Mouse (Mus musculus): Measurements from ENCODE around the gene Cish.

Gene Cish

DNA sequence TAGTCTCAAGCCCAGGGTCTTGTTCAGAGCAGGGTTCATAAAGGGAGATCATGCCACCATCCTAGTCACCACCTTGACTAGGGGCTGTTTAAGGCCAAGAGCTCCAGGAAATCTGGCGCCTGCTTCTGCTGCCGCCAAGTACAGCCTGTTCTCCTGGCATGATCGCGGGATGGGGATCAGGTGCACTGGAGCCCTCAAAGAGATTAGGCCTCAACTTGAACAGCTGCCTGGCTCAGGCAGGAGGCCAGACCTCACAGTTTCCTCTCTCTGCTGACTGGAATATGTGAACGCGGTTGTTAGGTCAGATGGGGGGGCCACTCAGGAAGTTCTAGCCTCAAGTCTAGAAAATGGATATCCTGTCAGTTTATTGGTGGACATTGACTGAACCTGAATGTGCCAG is 27.7 kb downstream of the Cish start:
- DNase-seq (ENCODE audit: low read depth) = peak; percentile 70

DNA sequence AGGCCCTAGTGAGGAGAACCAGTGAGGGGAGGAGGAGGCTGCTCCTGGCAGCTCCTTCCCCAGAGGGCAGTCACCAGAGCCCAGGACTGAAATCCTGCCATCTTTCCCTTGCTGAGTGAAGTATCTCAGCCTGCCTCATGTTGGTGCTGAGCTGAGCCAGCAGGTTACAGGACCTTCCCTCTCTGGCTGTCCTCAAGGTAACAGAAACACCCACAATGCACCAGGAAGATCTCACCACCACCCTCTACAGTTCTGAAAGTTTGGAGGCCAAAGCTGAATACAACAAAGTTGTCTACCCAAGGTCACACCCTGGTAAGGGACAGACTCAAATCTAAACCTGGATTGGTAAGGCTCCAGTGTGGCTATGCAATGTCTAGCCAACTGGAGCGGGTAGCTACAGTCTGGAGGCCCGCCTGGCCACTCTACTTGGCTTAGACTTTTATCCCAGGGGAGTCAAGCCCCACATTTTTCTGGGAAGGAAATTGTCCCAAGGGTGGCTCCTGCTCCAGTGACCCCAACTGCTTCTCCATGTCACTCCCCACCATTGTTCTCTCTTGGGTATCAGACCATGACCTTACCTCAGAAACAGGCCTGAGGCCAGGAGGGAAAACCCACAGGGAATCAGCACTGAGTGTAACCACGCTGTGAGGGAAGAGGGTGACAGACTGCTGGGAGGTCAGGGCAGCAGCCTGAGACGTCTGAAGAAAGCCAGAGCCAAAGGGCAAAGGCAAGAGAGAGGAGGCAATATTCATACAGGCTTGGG is 29.2 kb downstream of the Cish start:
- peak; percentile 52 for DNase-seq (ENCODE audit: low read depth)

DNA sequence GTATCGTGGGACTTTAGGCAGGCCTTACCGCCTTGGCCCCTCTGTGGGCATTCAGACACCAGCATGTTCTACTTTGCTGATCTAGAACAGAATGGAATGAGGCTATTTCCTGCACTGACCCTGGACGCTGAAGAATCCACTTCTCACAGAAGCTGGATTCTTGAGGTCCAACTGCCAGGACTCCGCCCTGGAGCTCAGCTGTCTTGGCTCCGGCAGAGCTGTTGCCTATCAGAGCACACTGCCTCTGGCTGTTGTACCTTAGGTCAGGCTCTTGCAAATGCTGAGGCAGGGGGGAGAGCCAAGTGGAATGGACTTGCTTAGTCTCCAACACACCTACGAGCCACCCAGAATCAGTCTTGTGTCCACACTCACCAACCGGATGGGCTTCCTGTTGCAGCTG is 30.1 kb downstream of the Cish start:
- DNase-seq (ENCODE audit: low read depth) = no peak

DNA sequence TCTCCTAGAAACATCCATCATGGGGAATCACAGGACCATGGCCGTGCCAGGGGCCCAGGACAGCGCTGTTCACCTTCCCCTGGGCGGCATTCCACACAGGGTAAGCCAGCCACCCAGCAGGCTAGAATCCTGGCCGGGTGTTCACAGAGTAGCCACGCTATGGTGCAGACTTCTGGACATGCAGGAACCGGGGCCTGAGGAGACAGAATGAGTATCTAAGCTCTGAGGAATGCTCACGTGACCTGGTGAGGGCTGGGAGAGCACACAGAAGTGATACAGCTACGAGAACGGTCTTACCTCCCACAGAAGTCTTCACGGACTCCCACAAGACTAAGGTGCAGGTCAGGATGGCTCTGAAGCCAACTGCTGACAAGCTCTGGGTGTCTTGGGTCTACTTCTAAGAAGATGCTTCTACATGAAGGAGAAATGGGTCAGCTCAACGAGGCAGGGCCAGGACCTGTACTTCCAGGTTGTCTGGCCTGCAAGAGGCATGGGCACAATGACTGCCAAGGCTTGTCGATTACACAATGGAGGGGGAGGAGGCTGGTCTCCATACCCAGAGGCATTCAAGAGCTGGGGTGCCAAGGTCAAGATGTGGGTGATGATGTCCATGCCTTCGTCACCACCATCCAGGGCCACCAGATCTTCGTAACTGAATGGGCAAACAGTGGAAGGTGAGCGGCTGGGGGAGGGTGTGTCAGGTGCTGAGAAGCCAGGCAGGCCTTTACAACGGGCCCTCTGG is 32.2 kb downstream of the Cish start:
- no peak for DNase-seq (ENCODE audit: low read depth)

DNA sequence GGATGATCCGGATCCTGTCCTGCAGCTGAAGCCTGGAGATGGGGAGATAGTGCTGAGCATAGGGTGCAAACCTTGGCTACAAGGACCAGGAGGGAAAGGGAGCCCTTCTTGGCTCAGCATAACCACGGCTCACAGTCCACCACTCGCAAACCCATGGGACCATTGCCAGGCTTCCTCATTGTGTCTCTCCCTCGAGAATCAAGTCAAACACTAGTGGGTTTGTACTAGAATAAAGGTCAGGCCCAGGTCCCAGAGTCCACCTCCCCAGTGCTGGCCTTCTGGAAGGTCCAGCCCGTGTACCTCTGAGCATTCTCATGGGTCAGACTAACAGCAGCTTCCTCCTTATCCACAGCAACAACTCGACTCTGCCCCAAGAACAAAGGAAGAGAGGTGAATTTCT is 35.0 kb downstream of the Cish start:
- DNase-seq (ENCODE audit: low read depth) = no peak

DNA sequence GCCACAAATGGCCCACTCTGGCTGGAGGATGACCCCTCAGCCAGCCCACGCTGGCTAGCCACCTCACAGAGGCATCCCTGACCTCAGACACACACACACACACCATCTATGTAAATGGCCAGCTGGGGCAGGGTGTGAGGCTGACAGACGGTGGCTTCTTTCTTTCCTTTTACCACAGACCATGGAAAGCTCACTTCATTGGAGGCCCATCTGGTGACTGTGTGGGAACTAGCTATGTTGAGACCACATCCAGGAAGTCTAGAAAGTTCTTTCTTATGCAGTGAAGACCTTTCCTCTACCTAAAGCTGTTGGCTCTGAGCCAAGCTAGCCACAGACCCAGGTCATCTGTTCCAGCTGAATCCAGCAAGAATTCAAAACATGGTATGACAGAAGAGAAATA is 37.9 kb downstream of the Cish start:
- peak; percentile 82 for DNase-seq (ENCODE audit: low read depth)

DNA sequence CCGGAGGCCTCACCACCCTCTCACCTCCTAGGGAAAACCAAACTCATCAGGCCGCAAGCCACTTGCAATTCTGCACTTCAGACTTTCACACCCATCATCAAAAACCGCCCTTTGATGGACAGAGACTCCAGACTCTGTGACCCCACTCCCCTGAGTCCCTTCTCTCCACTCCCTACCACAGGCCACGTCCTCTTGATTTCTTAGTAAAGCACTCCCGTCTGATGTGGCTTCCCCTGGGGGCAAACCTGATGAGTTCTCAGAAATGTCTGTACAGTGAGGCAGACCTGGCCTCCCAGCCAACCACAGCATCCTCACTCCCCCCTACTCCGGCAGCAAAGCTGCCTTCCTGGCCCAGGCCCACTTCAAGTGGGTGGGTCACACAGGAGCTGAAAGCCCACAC is 38.5 kb downstream of the Cish start:
- DNase-seq (ENCODE audit: low read depth) = peak; percentile 89

DNA sequence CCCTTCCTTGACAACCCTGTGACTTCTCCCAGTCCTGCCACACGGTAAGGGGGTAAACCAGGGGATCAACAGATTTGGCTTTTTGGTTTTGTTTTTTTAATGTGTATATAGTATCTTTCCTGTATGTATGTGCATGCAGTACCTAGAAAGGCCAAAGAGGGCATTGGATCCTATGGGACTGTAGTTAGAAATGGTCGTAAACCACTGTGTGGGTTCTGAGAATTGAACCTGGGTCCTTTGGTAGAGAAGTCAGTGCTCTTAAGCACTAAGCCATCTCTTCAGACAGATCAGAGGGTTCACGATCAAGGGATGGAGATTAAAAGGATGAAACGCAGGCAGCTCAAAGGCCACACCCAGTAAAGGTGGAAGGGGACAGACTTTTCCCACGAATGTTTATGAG is 39.2 kb downstream of the Cish start:
- DNase-seq (ENCODE audit: low read depth) = peak; percentile 82

DNA sequence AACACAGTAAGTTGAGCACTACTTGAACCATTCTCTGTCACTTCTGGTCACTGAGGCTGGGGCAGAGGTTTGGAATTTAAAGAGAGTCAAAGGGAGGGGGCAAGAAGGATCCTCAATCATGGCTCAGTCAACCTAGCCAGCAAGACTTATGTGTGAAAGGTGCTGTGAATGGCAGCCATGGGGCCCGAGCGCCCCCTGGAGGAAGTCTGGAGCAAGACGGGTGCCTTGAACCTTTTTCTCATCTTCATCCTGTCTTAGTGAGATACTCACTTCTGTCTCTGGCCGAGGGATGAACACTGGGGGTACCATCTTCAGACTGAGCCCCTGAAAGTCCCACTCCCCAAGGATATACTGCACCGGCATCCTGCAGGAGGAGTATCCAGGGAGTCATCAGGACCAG is 40.1 kb downstream of the Cish start:
- DNase-seq (ENCODE audit: low read depth) = peak; percentile 93

DNA sequence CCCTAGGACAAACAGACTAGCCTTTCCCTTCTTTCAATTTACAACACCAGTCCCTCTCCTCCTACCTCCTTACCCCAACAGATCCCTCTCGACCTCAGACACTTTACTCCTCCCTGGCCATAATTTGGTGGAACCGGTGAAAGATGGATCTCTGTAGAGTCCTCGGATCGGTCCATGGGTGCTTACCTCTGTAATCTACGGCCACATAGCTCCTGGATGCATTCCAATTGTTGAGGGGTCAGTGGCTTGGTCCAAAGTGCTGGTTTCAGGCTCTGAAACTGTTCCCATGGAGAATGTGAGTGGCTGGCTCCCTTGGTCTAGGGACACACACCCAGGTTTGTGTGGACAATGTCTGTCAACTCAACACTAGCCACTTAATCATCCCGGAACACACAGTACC is 40.6 kb downstream of the Cish start:
- DNase-seq (ENCODE audit: low read depth) = no peak

DNA sequence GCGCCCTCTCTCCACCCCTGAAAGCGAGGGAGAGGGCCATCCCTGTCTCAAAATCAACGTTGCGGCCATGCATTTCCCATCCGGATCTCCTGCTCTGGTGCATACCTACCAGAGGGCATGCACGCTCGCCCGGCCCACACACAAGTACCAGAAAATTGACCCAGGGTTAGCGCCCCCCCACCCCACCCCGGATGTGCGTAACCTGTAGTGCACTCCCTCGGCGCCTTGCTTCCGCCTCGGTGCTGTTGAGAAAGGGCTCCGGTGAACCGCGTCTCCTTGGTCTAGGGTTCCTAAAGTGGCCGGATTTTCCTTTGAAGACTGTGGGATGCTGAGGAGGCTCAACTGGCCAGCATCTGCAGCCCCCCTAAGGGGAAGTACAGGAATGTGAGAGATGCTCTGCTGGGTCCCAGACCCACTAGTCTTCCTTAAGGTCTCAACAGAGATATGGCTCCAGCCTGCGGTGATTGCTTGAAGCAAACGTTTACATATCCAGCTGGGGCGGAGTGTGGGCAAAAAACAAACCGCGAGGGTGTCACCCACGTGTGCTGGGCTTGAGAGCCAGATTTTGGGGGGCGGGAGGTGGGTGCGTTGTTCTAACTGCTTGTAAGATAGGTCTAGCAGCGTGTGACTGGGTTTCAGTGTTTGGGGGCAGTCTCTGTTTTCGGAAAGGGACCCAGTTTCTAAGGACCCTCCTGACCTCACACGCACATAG is 42.5 kb downstream of the Cish start, which contains the start of gene Hemk1:
Gene Hemk1, minus strand, starts transcription at position 179 of the 712 bp plus-strand sequence.
- DNase-seq (ENCODE audit: low read depth) = peak; percentile 93

DNA sequence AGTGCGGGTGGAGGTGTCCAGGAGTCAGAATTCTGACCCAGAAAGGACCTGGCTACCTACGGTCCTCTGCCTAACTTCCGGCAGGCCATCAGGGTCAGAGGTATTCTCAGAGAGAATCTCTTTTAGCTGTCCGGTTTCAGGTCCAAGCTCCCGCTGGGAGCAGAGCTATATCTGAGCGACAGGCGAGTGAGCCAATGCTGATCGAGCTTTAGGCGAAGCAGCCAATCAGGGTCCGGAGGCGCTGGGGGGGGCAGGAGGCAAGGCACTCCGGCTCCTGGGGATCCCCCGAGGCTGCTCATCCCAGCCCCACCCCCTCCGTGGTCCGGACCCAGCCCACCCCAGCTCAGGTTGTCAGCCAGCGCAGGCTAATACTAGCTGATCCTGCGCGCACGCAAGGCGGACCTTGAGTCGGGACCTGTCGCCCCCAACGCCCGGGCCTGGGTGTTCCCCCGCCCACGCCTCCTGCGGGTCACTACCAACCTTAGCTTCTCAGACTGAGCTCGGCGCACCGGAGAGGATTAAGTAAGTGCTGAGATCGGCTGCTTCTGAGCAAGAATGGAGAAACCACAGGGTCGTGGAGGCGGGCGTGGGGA is 44.5 kb downstream of the Cish start, which contains the start of gene 6430571L13Rik:
Gene 6430571L13Rik, plus strand, starts transcription at position 336 of the 593 bp plus-strand sequence.
- peak; percentile 95 for DNase-seq (ENCODE audit: low read depth)

DNA sequence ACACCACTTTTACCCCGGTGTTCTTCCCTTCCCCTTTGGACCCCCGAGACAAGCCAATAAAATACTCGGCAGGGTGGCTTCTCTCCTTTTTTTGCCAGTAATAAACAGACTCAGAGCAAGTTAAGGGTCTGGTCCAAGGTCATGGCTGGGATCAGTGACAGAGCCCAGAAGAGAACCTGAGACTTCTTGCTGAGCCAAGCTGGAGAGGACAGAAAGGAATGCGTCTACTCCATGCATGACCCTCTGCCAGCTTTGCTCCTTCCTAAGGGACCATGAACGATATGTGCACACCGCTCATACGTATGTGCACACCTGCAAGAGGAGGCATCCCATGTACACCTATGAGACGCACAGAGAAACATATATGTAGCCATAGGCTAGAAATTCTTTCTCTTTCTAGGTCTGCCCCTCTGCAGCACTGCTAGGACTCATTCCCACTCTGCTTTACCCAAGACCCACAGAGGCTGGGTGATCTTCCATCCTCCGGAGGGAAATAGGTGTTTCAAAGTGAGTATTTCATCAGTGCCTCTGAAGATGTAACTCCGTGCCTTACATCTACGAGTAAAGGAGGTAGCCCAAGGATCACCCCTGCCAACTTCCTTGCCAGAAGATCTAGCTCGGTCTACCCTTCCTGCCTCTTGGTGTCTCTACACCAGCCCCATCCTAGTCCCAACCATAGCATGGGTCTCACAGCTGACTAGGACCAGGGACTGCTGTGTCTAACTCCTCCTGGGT is 45.3 kb downstream of the Cish start:
- DNase-seq (ENCODE audit: low read depth) = peak; percentile 42

DNA sequence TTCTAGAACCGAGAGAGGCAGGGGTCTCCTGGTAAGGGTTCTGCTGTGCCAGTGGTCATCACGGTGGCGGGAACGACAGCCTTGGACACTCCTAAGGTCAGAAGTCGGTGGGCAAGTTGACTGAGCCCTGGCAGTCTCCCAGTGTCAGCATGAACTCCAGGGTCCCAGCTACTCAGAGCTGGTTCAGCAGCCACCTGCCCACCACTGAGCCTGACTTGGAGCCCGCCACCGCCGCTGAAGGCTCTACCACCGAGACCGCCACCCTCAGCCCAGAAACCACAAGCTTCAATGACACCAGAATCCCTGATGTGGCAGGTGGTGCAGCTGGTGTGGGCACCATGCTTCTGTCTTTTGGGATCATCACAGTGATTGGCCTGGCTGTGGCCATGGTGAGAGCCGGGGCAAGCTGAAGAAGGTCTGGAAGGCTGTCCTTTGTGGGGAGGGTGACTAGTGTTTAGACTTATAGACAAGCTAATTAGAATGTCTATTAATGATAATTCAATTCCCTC is 46.4 kb downstream of the Cish start:
- DNase-seq (ENCODE audit: low read depth) = no peak

DNA sequence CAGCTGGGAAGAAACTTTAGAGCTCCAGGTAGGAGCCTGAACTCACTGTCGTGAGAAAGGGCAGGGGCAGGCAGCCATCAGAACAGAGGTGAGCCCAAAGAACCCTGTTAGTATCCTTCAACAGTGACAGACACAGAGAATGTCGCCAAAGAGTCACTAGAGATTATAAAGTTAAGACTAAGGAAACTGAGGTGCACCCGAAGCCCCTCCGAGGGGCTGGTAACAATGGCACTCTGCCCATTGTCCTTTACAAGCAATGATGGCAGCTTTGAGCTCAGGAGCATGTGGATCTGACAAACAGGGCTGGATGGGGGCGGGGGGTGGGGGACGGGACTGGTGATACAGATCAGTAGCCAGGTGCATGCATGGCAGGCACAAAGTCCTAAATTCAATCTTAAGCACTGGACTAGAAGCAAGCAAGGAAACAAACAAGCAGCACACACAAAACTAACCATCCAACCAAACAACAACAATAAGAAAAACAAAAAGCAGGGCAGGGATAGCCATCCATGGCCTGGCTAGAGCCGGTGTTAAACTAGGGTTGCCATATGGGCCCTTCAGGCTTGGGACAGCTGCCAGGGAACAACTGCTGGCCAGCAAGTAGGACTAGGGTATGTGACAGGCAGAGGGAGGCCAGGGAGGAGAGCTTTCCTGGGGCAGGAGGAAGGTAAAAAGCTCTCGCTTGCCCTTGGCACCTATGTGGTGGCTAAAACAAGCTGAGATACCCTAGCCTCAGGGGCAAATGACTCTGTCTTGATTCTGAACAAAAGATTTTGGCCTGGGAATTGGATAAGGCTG is 47.5 kb downstream of the Cish start:
- DNase-seq (ENCODE audit: low read depth) = no peak

DNA sequence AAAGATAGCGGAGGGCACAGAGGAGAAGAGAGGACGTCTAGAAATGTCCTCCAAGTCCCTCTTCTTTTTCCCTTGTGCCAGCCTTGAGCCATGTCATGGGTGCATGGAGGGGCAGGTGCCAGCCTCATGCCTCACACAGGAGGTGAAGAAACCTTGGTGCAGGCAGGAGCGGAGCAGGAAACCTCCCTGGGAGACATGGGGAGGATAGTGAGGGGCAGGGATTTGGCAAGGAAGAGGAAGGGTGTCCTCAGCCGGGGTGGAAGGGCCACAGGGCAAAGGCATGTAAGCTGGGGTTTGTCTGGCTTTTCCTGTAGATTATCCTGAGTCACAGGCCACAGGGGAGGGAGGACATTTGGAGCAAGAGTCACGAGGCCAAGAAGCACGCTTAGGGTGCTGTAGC is 48.2 kb downstream of the Cish start:
- no peak for DNase-seq (ENCODE audit: low read depth)

DNA sequence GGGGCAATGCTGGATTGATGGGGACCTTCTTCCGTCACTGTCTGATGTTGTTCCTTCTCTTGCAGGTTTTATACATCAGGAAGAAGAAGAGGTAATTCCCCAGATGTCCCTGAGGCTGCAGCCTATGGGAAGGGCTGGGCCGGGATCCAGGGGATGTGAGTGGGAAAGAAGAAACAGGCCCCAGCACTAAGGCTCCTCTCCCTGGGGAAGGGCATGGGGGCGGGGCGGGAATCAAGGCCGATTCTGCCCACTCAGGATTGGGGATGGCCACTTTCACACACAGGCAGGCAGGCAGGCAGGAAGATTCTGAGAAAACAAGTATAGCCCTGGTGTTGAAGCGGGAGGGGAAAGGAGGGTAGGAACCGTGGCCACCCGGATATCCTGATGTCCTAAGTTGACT is 50.3 kb downstream of the Cish start:
- DNase-seq (ENCODE audit: low read depth) = no peak

DNA sequence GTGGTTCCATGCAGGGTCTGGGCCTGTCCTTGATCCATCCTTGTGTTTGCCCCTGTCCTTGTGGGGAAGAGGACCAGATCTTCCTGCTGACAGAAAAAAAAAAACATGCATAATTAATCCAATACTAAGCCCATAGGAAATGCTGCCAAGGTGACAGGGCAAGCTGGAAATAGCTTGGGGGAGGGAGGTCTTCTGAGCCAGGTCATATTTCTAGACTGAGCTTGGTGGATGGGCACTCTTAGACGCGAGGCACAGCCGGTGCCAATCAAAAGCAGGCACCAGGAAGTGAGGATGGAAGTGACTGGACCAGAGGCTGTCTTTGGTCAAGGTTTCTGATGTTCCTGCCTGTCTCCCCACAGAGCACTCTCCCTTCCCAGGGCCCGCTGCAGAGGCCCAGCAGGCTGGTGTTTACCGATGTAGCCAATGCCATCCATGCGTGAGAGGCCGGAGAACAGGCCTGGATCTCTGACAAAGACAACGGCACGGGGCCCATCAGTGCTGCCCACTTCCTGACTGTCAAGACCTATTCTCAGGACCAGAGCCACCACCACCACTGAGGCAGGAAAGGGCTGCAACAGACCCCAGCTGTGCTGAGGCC is 51.9 kb downstream of the Cish start:
- DNase-seq (ENCODE audit: low read depth) = no peak

DNA sequence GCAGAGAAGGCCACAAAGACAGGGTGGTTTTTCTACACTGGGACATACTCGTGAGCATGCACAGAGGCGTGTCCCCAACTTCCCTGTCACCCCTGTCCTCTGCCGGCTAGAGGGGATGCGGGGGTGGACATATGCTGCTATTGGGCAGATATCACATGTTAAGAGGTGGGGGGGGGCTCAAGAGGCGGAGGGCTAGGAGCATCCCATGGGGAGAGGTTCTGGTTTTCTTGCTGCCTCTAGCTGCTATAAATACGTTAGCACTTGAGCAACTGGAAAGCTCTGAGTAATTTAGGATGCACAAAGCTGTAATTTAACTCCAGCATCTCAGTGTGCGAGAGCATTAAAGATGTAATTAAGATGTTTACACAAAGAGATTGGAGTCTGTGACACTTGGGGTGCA is 53.5 kb downstream of the Cish start:
- DNase-seq (ENCODE audit: low read depth) = no peak

Measured in induced T-regulatory cell, adult 2 months (primary cell).